Mouse (Mus musculus) heart, postnatal 0 days (tissue): Measurements from ENCODE around the gene Alg9.

ENCODE experiments used
- CTCF ChIP-seq: IDR thresholded peaks from 2 replicates; pipeline ENCODE4 v1.5.1; 2016; ENCODE audit warnings: antibody characterized with exemption, control low read depth, low read depth
- EP300 ChIP-seq: IDR thresholded peaks from 2 replicates; pipeline ENCODE4 v1.6.1; 2016; ENCODE audit warnings: antibody characterized with exemption, low read depth

DNA sequence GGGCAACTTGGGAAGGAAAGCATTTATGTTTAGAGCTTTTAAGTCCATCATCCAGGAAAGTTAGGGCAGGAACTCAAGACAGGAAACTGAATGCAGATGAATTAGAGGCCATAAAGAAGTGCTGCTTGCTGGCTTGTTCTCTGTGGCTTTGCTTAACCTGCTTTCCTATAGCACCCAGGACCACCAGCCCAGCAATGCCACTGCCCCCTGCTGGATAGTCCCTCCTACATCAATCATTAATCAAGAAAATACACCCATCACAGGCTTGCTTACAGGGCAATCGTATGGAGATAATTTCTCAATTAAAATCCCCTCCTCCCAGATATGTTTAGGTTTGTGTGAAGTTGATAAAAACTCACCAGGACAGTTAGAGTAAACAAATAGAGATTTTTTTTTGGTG, 11.5 kb upstream of the Alg9 start:
- TF ChIP-seq CTCF (peak; percentile 71), EP300 (no peak)
